Mouse (Mus musculus) cerebellum, adult 2 months (tissue): ENCODE results near the gene Gm21976.

Experiments
- CTCF ChIP-seq: fragments of 200-500 bp; IDR thresholded peaks from 2 replicates; pipeline ENCODE4 v1.5.1; 2011; ENCODE audit warnings: low read depth, mild to moderate bottlenecking, control low read depth, low read length, moderate library complexity, borderline replicate concordance; ENCODE audit not compliant: insufficient read depth
- POLR2A ChIP-seq: fragments of 200-500 bp; IDR thresholded peaks from 2 replicates; pipeline ENCODE4 v1.6.1; 2011; ENCODE audit warnings: low read length, control low read depth, borderline replicate concordance; ENCODE audit not compliant: insufficient read depth

DNA sequence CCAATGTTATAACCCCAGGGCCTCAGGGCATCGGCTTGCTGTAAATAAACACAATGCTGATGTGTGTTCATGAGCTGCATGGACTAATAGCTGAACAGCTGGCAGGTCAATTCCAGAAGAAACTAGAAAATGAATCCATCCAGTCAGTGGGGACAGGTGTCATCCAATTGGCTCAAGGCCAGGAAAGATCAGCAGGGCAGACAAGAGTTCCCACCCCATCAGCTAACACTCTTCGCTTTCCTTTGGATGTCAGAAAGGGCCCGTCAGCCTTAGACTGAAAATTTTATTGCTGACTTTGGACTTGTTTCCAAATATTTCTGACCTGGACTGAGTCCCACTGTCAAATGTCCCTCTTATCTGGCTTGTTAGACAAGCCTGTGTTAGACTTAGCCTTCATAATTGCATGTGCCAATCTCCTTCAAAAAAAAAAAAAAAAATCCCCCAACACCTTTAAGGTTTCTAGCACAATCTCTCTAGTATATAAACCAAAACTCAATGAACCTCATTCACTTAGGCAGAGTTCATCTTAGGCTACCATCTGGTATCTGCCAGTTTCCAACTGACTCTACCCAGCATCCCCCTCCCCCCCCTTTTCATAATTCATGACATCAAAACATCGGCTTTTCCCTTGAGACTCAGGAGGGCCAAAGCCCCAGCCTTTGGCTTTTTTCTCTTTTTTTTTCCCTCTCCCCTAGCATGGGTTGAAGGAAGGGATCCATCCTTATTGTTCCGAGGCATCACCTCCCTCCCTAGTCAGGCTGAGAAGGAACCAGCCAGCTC lies 34.9 kb upstream of the Gm21976 start:
- TF ChIP-seq CTCF, result no peak
- no peak for TF ChIP-seq POLR2A
